Mouse (Mus musculus) embryo, embryonic 9.5 days (tissue): ENCODE results near the gene Abcc8.
A peak's percentile ranks its signal among the peaks of the same experiment; 100 is the strongest.

Experiments
- DNase-seq: peaks from one replicate; pipeline ENCODE4 v3.0.0-alpha.2; 2017; ENCODE audit errors: extremely low spot score

The Abcc8 gene

DNA sequence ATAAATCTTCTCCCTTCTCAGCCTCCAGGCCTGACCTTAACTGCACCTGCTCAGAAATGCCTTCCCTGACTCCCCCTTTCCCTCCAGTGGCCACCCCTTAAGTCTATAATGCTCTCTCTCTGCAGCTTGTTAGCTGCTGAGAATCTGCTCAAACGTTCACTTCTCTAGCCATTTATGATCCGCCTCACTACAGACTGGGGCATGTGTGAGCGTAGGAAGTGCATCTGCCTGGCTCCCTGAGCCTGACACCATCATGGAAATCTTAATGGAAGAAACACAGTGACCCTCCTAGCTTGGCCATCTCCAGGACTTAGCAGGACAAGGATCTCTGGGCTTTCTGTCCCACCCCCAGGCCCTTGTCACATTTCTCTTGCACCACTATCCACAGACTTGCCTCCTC, 69.8 kb downstream of the Abcc8 start:
- no peak for DNase-seq

DNA sequence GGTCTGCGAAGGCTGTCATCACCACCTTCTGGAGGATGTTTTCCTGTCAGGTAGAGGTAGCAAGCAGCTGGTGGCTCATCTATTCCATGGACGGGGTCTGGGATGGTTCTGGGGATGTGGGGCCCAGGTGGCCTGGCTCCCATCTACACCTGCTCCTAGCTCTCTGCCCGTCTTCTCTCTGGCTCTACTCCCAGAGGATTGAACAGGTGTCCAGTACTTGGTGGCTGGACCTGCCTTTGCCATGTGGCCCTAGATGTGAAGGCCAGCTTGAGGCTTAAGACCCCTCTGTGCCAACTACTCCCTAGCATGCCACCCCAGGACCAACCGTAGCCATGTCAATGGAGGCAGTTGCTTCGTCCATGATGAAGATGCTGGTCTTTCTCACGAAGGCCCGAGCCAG, 74.3 kb downstream of the Abcc8 start:
- no peak for DNase-seq

GRCm38 (mm10) chr7:46104256-46104915, 75.4 kb downstream of the Abcc8 start:
- no peak for DNase-seq

DNA sequence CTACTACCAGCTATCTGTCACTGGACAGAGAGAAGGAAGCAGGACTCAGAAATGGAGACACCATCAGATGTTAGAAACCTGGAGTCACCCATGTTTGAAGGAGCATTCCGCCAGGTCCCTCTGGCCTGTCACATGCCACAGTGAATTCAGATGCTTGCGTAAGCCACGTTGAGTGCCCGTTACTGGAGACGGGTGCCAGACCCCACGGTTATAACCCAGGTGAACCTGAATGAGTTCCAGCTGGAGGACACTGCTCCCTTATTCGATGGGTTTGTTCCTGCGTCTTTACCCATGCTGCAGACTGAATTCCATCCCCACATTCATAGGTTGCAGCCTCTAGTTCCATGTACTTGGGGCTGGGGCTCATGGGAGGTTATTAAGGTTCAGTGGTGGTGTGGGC, 76.1 kb downstream of the Abcc8 start:
- DNase-seq: no peak

DNA sequence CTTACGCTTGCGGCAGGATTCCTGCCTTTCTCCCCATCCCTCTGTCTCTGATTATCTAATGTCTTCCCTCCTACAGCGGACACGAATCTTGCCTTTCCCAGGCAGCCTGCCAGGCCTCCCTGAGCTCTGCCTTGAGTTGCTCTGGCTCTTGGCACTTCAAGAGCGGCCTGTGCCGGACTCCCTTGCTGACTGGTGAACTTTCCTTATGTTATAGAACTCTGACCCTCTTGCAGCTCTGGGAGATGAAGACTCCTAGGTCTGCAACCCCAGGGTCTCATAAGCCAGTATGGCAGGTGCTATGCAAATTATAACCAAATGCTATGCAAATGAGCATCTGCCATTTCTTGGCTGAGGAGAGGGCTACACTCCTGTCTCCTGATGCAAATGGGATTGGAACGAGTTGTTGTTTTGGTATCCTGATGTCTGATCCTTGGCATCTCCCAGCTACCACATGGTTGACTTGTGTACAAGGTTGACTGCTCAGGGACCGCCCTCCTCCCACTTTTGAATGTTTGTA, 76.7 kb downstream of the Abcc8 start:
- DNase-seq: no peak

- DNase-seq: peak; percentile 91
Measured at GRCm38 (mm10) chr7:46100563-46100962, 79.3 kb downstream of the Abcc8 start, which contains the start of gene Kcnj11. Gene Kcnj11 (minus strand): TSS chr7:46100764.

DNA sequence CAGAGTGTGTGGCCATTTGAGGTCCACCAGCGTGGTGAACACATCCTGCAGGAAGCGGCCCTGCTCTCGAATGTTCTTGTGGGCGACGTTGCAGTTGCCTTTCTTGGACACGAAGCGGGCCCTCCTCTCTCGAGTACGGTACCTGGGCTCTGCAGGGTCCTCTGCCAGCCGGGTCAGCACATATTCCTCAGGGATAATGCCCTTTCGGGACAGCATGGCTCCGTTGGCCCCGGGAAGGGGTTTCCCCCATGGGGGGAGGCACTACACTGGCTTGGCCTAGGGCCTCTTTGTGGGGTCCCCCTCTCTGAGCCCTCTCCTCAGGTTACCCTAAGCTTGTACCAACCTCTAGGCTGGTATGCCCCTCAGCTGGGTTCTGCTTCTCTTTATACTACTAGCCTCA, 80.2 kb downstream of the Abcc8 start:
- no peak for DNase-seq

- no peak for DNase-seq
Measured at GRCm38 (mm10) chr7:46098919-46099286, 80.9 kb downstream of the Abcc8 start.

GRCm38 (mm10) chr7:46098221-46098918, 81.5 kb downstream of the Abcc8 start:
- no peak for DNase-seq

GRCm38 (mm10) chr7:46097319-46097783, 82.5 kb downstream of the Abcc8 start:
- no peak for DNase-seq

DNA sequence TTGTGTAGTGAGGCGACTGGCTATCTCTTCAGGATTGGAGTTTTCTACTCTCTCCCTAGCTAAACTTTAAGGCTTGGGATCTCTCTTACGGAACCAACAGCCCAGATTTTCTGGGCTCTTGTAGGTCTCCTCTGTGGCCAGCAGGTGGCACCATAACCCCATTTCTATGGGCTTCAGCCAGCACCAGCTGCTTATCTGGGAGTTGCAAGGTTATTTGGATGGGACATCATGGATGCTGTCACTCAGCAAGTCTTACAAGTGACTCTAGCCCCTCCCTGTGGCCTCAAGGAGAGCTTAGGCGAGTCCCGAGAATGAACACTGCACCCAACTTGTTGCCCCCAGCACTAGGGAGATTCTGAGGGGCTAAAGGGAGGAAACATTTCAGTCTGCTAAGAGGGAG, 83.7 kb downstream of the Abcc8 start:
- peak; percentile 58 for DNase-seq

DNA sequence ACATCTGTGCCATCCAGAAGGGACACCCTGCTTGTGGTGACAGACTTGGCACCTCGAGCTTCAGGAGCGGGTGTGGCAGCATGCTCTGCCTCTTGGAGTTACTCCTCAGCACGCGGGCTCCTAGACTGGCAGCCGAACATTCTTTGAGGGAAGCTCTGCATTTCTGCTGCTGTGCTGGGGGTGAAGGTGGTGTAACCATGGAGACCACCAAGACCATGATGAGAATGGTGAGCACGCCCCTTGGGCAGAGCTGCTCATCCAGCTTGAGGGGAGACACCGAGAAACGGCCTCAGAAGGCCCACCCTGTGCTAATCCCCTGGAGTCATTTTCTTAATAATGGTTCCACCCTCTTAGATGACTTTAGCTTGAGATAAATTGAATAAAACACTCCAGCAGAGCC, 87.0 kb downstream of the Abcc8 start:
- DNase-seq: no peak

DNA sequence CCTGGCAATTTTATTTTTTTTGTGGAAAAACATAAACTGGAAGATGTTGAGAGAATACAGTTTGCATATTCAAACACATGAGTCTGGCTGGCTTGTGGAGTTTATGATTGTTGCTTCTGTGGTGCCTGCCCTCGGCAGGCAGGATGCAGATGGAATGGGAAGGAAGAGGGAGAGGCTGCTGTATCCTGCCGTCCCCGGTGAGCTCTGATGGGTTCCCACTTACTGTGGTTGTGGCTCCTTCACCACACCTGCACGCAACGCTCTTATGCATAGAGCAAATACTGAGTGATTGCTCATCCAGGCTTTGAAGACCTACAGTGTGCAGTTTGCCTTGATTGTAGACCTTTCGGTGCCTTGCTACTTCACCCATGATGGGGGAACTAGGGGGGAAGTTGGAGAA, 91.6 kb downstream of the Abcc8 start:
- DNase-seq: no peak

- no peak for DNase-seq
Measured at GRCm38 (mm10) chr7:46086378-46086777, 93.5 kb downstream of the Abcc8 start.

- no peak for DNase-seq
Measured at GRCm38 (mm10) chr7:46084839-46085513, 94.9 kb downstream of the Abcc8 start.

DNA sequence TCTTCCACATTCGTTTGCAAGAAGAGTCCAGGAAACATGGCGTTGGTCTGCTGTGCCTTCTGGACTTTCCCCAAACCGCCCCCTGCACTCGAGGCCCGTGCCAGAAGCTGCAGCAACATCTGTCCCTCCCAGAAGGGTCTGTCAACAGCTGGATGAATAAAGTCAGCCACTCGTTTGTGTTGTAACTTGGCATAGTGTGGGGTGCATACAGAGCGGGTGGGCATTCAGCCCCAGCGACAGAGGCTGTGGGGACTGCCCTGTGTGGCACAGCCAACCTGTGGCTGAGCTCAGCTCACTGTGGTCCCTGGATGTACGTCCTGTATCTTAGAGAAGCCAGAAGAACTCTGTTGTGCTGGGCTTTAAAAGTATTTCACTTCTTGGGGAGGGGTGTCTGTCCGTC, 95.8 kb downstream of the Abcc8 start:
- DNase-seq: no peak

DNA sequence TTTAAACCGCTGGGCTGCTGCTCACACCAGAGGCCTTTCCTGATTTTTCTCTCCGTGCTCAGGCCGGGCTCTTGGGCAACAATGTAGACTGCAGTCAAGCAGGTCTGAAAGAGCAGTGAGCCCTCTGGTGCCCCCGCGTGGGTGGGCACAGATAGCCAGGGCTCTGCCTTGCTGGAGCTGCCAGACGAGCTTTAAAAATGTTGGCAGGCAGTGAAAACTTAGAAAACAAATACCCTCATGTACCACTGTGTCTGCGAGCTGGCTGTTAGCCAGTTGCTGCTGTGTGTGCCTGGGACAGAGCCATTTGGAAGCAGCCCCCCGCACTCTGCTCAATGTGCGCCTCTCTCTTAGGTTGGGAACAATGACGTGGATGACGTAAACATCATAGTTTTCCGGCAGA, 102.2 kb downstream of the Abcc8 start:
- DNase-seq: no peak

GRCm38 (mm10) chr7:46076844-46077243, 103.0 kb downstream of the Abcc8 start:
- no peak for DNase-seq

DNA sequence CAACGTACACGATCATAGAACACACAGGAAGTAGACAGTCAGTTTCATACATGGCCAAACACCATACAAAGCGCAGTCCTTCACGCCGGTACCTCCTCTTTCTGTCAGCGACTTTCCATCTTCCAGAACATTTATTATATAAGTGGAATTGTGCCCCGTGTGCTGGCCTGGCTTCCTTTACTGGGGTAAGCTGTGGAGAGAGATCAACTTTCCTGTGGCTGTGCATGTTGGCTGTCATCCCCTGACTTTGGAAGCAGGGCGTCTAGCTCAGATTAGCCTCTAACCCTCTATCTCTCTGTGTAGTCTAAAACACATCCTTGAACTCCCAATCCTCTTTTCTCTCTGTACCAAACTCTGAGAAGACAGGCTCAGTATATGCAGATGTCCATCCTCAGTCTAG, 111.0 kb downstream of the Abcc8 start:
- DNase-seq: no peak

DNA sequence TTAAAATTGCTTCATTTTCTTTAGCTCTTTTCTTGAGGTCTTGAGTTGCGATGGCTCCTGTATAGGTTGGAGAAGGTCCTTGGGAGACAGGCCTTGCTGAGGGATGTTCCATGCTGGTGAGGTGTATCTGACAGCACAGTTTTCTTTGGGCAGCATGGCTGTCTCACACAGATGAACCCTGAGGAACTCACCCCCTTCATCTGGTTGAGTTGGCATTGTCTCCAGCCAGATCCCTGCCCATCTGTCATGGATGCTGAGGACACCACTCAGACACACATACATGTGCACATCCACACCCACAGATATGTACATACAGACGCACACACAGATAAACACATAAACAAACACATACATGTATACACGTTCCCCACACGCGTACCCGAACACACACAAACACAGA, 116.5 kb downstream of the Abcc8 start:
- no peak for DNase-seq

GRCm38 (mm10) chr7:46061614-46062013, 118.2 kb downstream of the Abcc8 start:
- no peak for DNase-seq

GRCm38 (mm10) chr7:46060688-46061087, 119.1 kb downstream of the Abcc8 start:
- DNase-seq: no peak

- no peak for DNase-seq
Measured at GRCm38 (mm10) chr7:46058882-46059281, 121.0 kb downstream of the Abcc8 start.
